Mouse (Mus musculus) right cerebral cortex, postnatal 14 days (tissue): Measurements from ENCODE around the gene Stk10.
A peak's percentile ranks its signal among the peaks of the same experiment; 100 is the strongest.

Experiments
- DNase-seq: peaks from one replicate; pipeline ENCODE4 v3.0.0; 2022

The Stk10 gene

GRCm38 (mm10) chr11:32575964-32576759 is 43.1 kb downstream of the Stk10 start:
- no peak for DNase-seq

DNA sequence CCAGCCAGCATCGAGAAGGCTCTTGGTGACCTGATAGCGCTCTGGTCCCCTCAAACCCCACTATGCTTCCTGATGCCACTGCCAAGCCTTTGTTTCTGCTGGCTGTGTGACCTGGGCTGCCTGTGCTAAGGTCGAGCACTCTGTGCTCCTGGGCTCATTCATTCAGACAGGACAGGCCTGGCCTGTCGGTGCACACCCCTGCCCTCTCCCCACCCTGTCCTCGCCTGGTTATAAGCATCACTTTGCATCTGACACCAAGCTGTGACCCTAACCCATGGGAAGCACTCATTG is 43.6 kb downstream of the Stk10 start:
- no peak for DNase-seq

GRCm38 (mm10) chr11:32580305-32580947 is 47.3 kb downstream of the Stk10 start:
- DNase-seq: peak; percentile 57

DNA sequence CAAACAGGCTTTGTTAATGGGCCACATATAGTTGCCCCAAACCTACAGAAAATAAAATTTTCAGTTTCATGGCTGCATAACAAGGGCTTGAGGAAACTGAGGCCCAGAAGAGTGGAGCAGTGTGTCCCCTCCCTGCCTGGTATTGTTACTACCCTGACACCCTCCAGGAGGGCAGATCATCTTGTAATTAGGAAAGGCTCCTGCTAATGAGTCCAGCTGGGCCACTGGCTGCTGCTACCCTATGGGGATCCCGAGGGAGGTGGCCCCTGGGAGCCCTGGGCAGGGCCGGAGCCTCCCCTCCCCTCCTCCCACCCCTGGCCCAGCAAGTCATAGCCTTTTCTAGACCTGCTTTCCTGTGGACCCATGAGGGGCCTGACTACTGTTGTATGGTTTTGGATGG is 47.9 kb downstream of the Stk10 start:
- no peak for DNase-seq

- DNase-seq: no peak
Observed at GRCm38 (mm10) chr11:32582813-32583212, 49.7 kb downstream of the Stk10 start.

GRCm38 (mm10) chr11:32585996-32586395 is 52.9 kb downstream of the Stk10 start:
- DNase-seq: no peak

DNA sequence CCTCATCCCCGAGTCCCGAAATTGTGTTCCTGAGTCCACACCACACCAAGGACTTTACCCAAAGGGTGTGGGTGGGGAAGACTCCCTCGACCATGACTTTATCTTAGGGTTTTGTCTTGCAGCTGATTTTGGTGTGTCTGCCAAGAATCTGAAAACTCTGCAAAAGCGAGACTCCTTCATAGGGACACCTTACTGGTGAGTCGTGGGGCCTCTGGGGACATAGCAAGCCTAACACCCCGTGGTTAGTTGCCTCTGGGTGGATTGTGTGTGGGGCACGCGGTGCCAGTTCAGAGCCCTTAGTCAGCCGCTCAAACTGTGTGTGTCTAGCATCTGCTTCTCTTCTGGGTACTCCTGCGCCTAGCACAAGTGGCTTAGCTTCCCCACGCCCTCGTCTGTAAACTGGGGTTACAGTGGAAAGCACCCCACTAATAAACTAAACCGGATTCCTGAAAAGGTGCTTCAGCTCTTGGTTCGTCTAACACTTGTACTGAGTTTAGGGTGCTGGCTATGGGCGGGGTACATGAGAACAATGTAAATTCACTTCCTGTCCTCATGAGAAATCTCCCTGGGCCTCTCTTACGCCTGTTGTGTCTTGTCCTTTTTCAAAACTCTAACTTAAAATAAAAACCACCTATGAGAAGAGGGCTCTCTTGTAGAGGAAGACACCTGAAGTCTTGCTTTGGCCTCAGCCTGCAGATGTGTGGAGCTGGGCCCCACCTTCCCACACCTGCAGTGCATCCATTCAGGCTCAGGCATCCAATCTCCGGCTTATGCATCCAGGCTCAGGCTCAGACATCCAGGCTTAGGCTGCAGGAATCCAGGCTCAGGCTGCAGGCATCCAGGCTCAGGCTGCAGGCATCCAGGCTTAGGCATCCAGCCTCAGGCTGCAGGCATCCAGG is 54.3 kb downstream of the Stk10 start:
- no peak for DNase-seq

DNA sequence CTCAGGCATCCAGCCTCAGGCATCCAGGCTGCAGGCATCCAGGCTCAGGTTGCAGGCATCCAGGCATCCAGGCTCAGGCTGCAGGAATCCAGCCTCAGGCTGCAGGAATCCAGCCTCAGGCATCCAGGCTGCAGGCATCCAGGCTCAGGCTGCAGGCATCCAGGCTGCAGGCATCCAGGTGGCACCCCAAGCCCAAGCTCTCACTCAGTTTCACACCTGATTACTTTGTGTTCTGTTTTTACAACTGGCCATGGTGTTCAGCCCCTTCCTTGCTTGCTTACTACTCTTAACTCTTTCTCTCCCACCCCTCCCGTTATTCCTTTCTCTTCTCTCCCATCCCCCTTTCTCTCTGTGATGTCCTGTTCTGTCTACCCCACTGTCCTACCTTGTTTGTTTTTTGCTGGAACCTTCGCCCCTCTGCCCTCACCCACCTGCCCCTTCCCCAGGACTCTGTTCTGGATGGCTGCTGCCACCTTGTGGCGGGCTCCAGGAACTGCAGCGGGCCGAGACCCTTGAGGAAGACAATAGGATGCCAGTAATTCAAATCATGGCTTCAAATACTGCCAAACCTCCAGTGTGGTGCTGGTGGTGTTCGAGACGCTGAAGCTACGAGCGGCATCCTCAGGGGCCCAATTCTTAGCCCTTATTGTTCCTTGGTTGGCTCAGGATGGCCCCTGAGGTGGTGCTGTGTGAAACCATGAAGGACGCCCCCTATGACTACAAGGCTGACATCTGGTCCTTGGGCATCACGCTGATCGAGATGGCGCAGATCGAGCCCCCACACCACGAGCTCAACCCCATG is 55.2 kb downstream of the Stk10 start:
- peak; percentile 72 for DNase-seq

DNA sequence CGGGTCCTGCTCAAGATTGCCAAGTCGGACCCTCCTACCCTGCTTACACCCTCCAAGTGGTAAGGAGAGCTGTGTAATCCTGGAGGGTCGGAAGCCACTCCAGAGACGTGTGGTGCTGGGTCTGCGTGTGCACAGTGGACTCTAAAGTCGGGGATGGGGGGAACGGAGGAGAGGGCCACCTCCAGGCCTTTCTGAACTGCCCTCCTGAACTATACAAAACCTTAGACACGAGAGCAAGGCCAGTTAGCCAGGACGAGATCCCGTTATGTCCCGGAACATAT is 55.7 kb downstream of the Stk10 start:
- no peak for DNase-seq

DNA sequence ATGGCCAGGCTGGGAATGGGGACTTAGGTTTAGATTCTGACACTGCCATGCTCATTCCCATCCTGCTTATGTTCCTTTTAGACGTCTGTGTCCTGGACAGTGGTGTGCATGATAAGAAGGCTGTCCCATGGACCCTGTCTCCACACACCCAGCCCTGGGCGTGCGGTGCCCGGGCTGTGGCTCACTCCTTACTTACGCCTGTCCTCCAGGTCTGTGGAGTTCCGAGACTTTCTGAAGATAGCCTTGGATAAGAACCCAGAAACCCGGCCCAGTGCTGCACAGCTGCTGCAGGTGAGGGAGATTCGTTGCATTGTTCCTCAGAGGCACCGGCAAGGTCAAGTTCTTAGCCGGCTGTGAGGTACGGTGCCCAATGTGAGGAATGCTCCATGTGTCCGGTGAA is 56.1 kb downstream of the Stk10 start:
- no peak for DNase-seq

DNA sequence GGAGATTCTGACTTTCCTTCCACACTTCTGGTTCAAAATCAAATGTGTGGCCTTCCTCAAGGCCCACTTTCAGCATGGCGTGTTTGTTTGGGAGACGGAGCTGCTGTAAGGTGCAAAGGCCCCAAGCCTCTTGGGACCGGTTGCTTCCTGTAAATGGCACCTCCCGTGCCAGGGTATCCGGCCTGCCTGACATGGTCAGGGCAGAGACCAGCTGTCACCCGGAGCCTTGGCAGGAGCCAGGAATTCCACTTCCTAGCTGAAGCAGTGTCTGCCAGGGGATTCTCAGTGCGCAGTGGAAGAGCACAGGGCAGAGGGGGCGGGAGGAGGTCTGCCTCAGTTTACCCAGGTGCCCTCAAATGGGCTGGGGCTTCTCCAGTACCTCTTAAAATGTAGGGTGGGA is 56.7 kb downstream of the Stk10 start:
- DNase-seq: no peak

DNA sequence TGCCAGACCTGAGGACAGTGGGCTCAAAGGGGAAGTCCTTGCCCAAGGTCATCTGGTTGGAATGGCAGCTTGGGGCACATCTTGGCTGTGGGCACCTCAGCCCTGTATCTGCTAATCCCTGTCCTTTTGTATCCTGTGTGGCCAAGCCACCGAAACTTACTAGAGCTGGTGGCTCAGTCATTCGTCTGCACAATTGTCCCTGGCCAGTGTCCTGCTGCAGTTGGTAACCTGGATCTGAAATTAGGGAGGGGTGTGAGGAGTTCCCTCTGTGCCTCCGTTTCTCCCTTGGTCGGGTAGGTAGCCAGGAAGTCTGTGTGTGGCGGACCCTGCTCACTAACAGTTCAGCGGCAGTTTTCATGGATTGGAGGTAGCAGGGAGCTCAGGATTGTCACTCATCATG is 57.1 kb downstream of the Stk10 start:
- no peak for DNase-seq

DNA sequence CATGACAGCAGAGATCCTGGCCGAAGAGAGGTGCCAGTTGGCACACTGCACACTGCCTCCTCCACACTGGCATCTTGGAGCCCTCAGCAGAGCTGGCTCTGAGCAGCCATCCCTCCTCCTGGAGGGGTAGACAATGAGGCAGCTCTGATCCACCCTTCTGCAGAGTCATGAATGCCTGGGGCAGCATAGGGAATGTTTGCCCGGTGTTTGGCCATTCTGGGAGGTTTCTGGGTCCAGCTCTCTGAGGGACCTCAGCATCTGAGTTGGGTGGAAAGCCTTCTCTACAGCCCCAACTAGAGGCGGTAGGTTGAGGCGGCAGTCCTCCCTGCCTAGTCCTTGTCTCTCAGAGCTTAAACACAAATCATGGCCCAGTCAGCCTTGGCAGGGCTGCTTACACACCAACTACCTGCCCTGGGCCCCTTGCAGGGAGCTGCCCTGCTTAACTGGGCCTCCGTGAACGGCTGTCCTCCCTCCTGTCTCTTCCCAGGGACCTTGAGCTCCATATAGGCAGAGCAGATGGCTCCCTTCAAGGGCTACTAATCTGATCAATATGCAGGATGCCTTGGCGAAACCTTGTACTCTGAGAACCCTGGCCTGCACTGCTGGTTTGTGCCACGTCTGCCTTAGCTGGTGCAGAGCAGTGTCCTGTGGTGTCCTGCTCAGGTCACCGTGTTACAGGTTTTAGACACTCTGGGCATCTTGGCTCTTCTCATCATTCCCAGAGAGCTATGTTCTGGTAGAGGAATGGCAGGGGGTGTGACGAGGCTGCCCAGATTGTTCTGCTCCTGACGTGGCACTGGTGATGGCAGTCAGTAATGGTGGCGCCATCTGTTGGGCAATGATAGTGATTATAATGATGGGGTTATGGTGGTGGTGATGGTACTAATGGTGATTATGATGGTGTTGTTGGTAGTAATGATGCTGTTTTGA is 59.1 kb downstream of the Stk10 start:
- no peak for DNase-seq

GRCm38 (mm10) chr11:32593081-32593480 is 60.0 kb downstream of the Stk10 start:
- no peak for DNase-seq

GRCm38 (mm10) chr11:32594122-32594521 is 61.0 kb downstream of the Stk10 start:
- no peak for DNase-seq

DNA sequence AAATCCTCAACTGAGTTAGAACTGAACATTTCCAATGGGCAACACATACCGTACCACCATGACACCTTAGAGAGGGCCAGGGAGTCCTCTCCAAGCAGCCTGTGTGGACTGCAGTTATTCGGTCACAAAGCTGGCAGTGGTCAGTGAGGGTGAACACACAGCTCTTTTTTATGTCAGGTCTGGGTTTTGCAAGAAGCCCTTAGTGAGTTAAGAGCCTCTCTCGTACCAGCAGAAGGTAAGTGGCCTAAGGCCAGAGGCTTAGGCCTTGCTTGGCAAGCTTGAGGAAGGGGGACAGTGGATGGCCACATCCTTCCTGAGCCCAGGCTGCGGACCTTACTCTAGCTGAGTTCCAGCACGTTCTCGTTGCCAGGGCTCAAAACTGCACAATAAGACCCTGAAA is 67.3 kb downstream of the Stk10 start:
- DNase-seq: no peak

- DNase-seq: no peak
Observed at GRCm38 (mm10) chr11:32601528-32602323, 68.6 kb downstream of the Stk10 start.

- DNase-seq: no peak
Observed at GRCm38 (mm10) chr11:32604663-32605062, 71.6 kb downstream of the Stk10 start.

- DNase-seq: no peak
Observed at GRCm38 (mm10) chr11:32605131-32605860, 72.2 kb downstream of the Stk10 start.

- no peak for DNase-seq
Observed at GRCm38 (mm10) chr11:32605907-32606306, 72.8 kb downstream of the Stk10 start.
